Mouse (Mus musculus): ENCODE results near the gene Lrrc8d. TPM values are rescaled to one million over a fixed set of nuclear protein-coding genes. Genes with fewer than 3 reads are reported as not detected.

The Lrrc8d gene
- polyA plus RNA-seq, 1 experiment from 2014 or later = 22.9 TPM

DNA sequence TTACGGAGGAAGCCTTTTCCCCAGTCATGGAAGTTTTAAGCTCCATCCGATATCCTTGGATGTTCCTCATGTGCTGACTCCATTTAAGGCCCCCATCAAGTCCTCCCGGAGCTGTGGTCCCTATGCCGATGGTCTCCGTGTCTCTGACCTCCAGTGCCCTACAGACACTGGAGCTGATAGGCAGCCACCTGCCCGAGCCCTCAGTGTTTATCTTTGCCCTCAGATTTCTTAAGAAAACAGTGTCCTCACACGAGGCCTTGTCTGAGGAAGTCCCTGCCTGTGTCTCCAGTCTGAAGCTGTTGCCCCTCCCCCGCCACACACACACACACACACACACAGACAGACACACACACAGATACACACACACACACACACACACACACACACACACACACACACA lies 55.0 kb downstream of the Lrrc8d start:
- no peak overlapping the region for H3K27ac ChIP-seq (replicated peaks; ENCODE audit: low read depth, low read length)
- no peak; the same call in 1 of the 2 replicates for ATAC-seq (replicated peaks; ENCODE audit: insufficient number of reproducible peaks, low FRiP score, low TSS enrichment, low read depth)
- no peak overlapping the region for H3K9ac ChIP-seq (replicated peaks; ENCODE audit: low read length)
- no peaks in the 10 kb centered on the region for H3K9me3 ChIP-seq (replicated peaks; ENCODE audit: control insufficient read depth, low read length)
- DNase-seq (ENCODE audit: low spot score) = no peak
- no peak overlapping the region for H3K4me2 ChIP-seq (ENCODE audit: low read depth, low read length)
- 33% methylated on average over 8 of the region's 8 CpGs for WGBS
- no peaks in the 10 kb centered on the region for H3K27me3 ChIP-seq (ENCODE audit: control insufficient read depth, insufficient read depth, low read length)
- H3K4me1 ChIP-seq (ENCODE audit: control insufficient read depth, insufficient read depth, low read length) = peaks cover 3% of the 10 kb centered on the region; the same call in 1 of the 2 replicates
- H3K36me3 ChIP-seq (replicated peaks; ENCODE audit: control insufficient read depth, insufficient read depth, low read depth, low read length) = no peaks in the 10 kb centered on the region
- H3K4me3 ChIP-seq (ENCODE audit: low read depth, low read length) = no peak overlapping the region

DNA sequence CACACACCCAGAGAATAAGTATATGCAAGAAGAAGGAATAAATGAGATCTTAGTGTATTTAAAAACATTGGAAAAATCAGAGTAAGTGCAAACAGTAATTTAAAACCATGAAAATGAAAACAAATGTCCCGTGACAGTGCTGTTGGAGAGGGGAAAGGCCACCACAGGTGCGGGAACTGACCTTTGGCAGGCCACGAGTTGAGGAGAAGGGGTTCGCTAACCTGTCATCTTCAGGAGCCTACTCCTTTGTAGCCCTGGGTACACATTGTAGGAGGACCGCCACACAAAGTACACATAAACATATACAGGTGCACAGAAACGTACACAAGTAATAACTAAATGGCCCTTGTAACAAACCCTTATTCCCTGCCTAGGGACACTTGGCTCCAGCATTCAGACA lies 55.7 kb downstream of the Lrrc8d start:
- WGBS = 57% methylated on average over 6 of the region's 6 CpGs
- Histone ChIP-seq H3K9ac (replicated peaks; ENCODE audit: low read length) (no peak overlapping the region), H3K4me2 (ENCODE audit: low read depth, low read length) (no peak overlapping the region), H3K4me1 (ENCODE audit: control insufficient read depth, insufficient read depth, low read length) (peaks cover 3% of the 10 kb centered on the region; the same call in 1 of the 2 replicates), H3K27ac (replicated peaks; ENCODE audit: low read depth, low read length) (no peak overlapping the region), H3K4me3 (ENCODE audit: low read depth, low read length) (no peak overlapping the region), H3K9me3 (replicated peaks; ENCODE audit: control insufficient read depth, low read length) (no peaks in the 10 kb centered on the region), H3K36me3 (replicated peaks; ENCODE audit: control insufficient read depth, insufficient read depth, low read depth, low read length) (no peaks in the 10 kb centered on the region), H3K27me3 (ENCODE audit: control insufficient read depth, insufficient read depth, low read length) (no peaks in the 10 kb centered on the region)
- no peak for ATAC-seq (replicated peaks; ENCODE audit: insufficient number of reproducible peaks, low FRiP score, low TSS enrichment, low read depth)
- DNase-seq (ENCODE audit: low spot score) = no peak

DNA sequence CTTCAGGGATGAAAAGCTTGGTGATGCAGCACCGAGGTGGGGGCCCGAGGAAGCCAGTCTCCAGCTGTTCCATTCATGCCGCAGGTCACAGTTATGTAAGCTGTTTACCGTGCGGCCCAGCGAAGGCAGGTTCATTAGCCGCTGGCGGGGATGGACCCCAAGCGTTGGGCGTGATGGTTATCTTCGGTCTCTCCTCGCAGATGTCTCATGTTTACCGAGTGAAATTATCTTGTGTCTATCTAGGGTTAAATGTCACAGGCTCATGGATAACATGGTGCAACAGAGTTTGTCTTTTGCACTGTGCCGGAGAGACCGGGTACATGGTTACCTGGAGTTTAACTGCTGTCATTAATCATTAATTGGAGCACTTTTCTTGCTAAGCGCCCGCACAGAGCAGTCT lies 58.2 kb downstream of the Lrrc8d start:
- 80% methylated on average over 17 of the region's 17 CpGs for WGBS
- DNase-seq (ENCODE audit: low spot score) (no peak), ATAC-seq (replicated peaks; ENCODE audit: insufficient number of reproducible peaks, low FRiP score, low TSS enrichment, low read depth) (no peak)
- Histone ChIP-seq H3K27ac (replicated peaks; ENCODE audit: low read depth, low read length) (no peak overlapping the region), H3K36me3 (replicated peaks; ENCODE audit: control insufficient read depth, insufficient read depth, low read depth, low read length) (no peaks in the 10 kb centered on the region), H3K4me3 (ENCODE audit: low read depth, low read length) (no peak overlapping the region), H3K27me3 (ENCODE audit: control insufficient read depth, insufficient read depth, low read length) (no peaks in the 10 kb centered on the region), H3K9me3 (replicated peaks; ENCODE audit: control insufficient read depth, low read length) (no peaks in the 10 kb centered on the region), H3K4me1 (ENCODE audit: control insufficient read depth, insufficient read depth, low read length) (peaks cover 3% of the 10 kb centered on the region; the same call in 1 of the 2 replicates), H3K4me2 (ENCODE audit: low read depth, low read length) (no peak overlapping the region), H3K9ac (replicated peaks; ENCODE audit: low read length) (no peak overlapping the region)

DNA sequence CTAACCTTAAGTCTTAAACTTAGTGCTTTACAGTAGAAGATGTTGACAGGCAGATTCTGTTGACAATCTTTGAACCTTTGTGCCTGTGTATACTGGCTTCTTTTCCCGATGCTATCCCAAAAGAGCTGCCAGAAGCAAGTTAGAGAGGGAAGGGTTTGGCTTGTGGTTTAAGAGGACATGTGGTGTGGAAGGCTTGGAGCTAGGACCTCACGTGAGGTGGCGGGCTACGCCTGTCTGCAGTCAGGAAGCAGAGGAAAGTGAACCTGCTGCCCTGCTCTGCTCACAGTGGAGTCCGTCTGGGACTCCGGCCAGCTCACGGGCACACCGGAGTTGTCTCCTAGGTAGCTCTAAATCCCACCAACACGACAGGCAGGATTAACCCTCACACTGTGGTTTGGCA lies 59.1 kb downstream of the Lrrc8d start:
- Histone ChIP-seq H3K36me3 (replicated peaks; ENCODE audit: control insufficient read depth, insufficient read depth, low read depth, low read length) (no peaks in the 10 kb centered on the region), H3K4me3 (ENCODE audit: low read depth, low read length) (no peak overlapping the region), H3K4me2 (ENCODE audit: low read depth, low read length) (no peak overlapping the region), H3K9ac (replicated peaks; ENCODE audit: low read length) (no peak overlapping the region), H3K27me3 (ENCODE audit: control insufficient read depth, insufficient read depth, low read length) (no peaks in the 10 kb centered on the region), H3K4me1 (ENCODE audit: control insufficient read depth, insufficient read depth, low read length) (peaks cover 3% of the 10 kb centered on the region; the same call in 1 of the 2 replicates), H3K9me3 (replicated peaks; ENCODE audit: control insufficient read depth, low read length) (no peaks in the 10 kb centered on the region), H3K27ac (replicated peaks; ENCODE audit: low read depth, low read length) (no peak overlapping the region)
- DNase-seq (ENCODE audit: low spot score) (no peak), ATAC-seq (replicated peaks; ENCODE audit: insufficient number of reproducible peaks, low FRiP score, low TSS enrichment, low read depth) (no peak)
- 87% methylated on average over 9 of the region's 9 CpGs for WGBS

DNA sequence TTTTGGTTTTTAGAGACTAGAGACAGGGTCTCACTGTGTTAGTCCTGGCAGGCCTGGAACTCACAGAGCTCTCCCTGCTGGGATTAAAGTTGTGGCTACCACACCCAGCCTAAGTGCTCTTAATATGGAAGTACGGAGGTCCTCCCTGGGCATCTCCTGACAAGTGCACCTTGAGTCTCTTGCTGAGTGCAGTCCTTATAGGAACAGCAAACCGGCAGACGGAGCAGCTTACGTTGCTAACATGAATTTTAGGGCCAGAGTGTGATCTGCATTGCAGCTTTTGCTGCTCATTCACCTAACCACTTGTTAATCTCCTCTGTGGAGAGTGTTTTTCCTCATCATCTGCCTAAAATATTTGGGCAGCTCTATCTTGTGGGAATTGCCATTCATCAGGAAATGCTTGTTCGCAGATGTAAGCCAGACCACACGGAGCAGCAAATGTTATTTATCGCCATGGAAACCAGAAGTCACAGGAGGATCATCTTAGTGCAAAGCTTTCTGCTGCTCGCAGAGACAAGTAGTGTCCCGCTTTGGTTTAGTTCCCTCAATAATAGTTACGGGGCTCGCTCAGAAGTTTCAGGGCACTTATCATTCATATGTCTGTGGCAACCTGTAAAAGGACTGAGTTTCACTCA lies 62.2 kb downstream of the Lrrc8d start:
- Histone ChIP-seq H3K9me3 (replicated peaks; ENCODE audit: control insufficient read depth, low read length) (no peaks in the 10 kb centered on the region), H3K27me3 (ENCODE audit: control insufficient read depth, insufficient read depth, low read length) (no peaks in the 10 kb centered on the region), H3K4me3 (ENCODE audit: low read depth, low read length) (no peak overlapping the region), H3K9ac (replicated peaks; ENCODE audit: low read length) (no peak overlapping the region), H3K4me2 (ENCODE audit: low read depth, low read length) (no peak overlapping the region), H3K4me1 (ENCODE audit: control insufficient read depth, insufficient read depth, low read length) (no peaks in the 10 kb centered on the region), H3K36me3 (replicated peaks; ENCODE audit: control insufficient read depth, insufficient read depth, low read depth, low read length) (no peaks in the 10 kb centered on the region), H3K27ac (replicated peaks; ENCODE audit: low read depth, low read length) (peak overlapping the region; percentile 35; the same call in 1 of the 2 replicates)
- 36% methylated on average over 11 of the region's 11 CpGs for WGBS
- ATAC-seq (replicated peaks; ENCODE audit: insufficient number of reproducible peaks, low FRiP score, low TSS enrichment, low read depth) (no peak), DNase-seq (ENCODE audit: low spot score) (peak; percentile 83)

DNA sequence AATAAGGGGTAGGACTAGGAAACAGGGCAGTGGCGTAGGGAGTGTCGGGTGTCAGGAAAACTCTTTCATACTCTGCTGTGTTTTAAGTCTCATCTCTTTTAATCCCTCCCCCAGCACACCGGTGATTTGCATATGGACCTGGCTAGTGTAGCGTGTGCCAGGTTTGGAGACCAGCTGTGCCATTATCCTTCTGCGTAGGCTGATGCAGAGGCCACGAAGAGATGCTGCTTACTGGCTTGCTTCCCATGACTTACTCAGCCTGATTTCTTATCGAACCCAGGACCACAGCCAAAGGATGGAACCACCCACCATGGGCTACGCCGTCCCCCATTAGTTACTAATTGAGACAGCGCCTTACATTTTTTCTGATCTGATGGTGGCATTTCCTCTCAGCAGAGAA lies 64.6 kb downstream of the Lrrc8d start:
- Histone ChIP-seq H3K27ac (replicated peaks; ENCODE audit: low read depth, low read length) (no peak overlapping the region), H3K9ac (replicated peaks; ENCODE audit: low read length) (no peak overlapping the region), H3K4me2 (ENCODE audit: low read depth, low read length) (no peak overlapping the region), H3K4me1 (ENCODE audit: control insufficient read depth, insufficient read depth, low read length) (no peaks in the 10 kb centered on the region), H3K36me3 (replicated peaks; ENCODE audit: control insufficient read depth, insufficient read depth, low read depth, low read length) (no peaks in the 10 kb centered on the region), H3K4me3 (ENCODE audit: low read depth, low read length) (no peak overlapping the region), H3K27me3 (ENCODE audit: control insufficient read depth, insufficient read depth, low read length) (no peaks in the 10 kb centered on the region), H3K9me3 (replicated peaks; ENCODE audit: control insufficient read depth, low read length) (no peaks in the 10 kb centered on the region)
- ATAC-seq (replicated peaks; ENCODE audit: insufficient number of reproducible peaks, low FRiP score, low TSS enrichment, low read depth) (no peak), DNase-seq (ENCODE audit: low spot score) (no peak)
- WGBS = 89% methylated on average over 10 of the region's 10 CpGs

DNA sequence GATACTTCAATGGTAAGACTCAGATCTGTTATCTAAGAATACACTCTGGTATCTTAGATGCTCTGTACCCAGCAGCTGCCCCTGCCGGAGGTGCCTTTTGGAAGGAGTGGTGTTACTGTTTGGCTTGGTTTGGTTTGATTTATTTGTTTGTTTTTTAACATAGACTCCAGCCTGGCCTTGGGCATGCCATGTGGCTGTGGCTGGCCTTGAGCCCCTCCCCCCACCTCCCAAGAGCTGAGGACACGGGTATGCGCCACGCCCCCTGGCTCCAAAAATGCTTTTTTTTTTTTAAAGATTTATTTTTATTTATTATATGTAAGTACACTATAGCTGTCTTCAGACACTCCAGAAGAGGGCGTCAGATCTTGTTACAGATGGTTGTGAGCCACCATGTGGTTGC lies 65.6 kb downstream of the Lrrc8d start:
- no peaks in the 10 kb centered on the region for H3K9me3 ChIP-seq (replicated peaks; ENCODE audit: control insufficient read depth, low read length)
- no peaks in the 10 kb centered on the region for H3K4me1 ChIP-seq (ENCODE audit: control insufficient read depth, insufficient read depth, low read length)
- no peak for ATAC-seq (replicated peaks; ENCODE audit: insufficient number of reproducible peaks, low FRiP score, low TSS enrichment, low read depth)
- WGBS = 88% methylated on average over 5 of the region's 5 CpGs
- no peaks in the 10 kb centered on the region for H3K27me3 ChIP-seq (ENCODE audit: control insufficient read depth, insufficient read depth, low read length)
- no peaks in the 10 kb centered on the region for H3K36me3 ChIP-seq (replicated peaks; ENCODE audit: control insufficient read depth, insufficient read depth, low read depth, low read length)
- H3K4me2 ChIP-seq (ENCODE audit: low read depth, low read length) = no peak overlapping the region
- H3K4me3 ChIP-seq (ENCODE audit: low read depth, low read length) = no peak overlapping the region
- H3K27ac ChIP-seq (replicated peaks; ENCODE audit: low read depth, low read length) = no peak overlapping the region
- DNase-seq (ENCODE audit: low spot score) = no peak
- no peak overlapping the region for H3K9ac ChIP-seq (replicated peaks; ENCODE audit: low read length)

- Histone ChIP-seq H3K27me3 (ENCODE audit: control insufficient read depth, insufficient read depth, low read length) (no peaks in the 10 kb centered on the region), H3K4me3 (ENCODE audit: low read depth, low read length) (no peak overlapping the region), H3K36me3 (replicated peaks; ENCODE audit: control insufficient read depth, insufficient read depth, low read depth, low read length) (no peaks in the 10 kb centered on the region; the same call in 1 of the 2 replicates), H3K9me3 (replicated peaks; ENCODE audit: control insufficient read depth, low read length) (no peaks in the 10 kb centered on the region), H3K4me2 (ENCODE audit: low read depth, low read length) (no peak overlapping the region), H3K4me1 (ENCODE audit: control insufficient read depth, insufficient read depth, low read length) (peaks cover 4% of the 10 kb centered on the region; the same call in 1 of the 2 replicates), H3K9ac (replicated peaks; ENCODE audit: low read length) (no peak overlapping the region), H3K27ac (replicated peaks; ENCODE audit: low read depth, low read length) (no peak overlapping the region)
- 51% methylated on average over 5 of the region's 5 CpGs for WGBS
- no peak for DNase-seq (ENCODE audit: low spot score)
- ATAC-seq (replicated peaks; ENCODE audit: insufficient number of reproducible peaks, low FRiP score, low TSS enrichment, low read depth) = no peak
Measured at GRCm38 (mm10) chr5:105776368-105776767, 76.6 kb downstream of the Lrrc8d start.
